Mouse (Mus musculus) forebrain, embryonic 16.5 days (tissue): ENCODE data around the gene Olfr411. TPM values are rescaled to one million over a fixed set of nuclear protein-coding genes. Genes with fewer than 3 reads are reported as not detected.

Experiments used
- ATAC-seq: fragments of 200-750 bp; cut with Nextera tagmentation; 2 replicates; pipeline ENCODE4 v1.8.0; 2017; ENCODE audit warnings: mild to moderate bottlenecking, moderate library complexity
- H3K27ac ChIP-seq: fragments of 300-500 bp; sonication (generic); 2 replicates; pipeline ENCODE4 v1.5.1; 2014; ENCODE audit warnings: low read length, control low read depth
- H3K27me3 ChIP-seq: fragments of 300-500 bp; sonication (generic); replicated peaks from 2 replicates; pipeline ENCODE4 v1.6.1; 2014; ENCODE audit warnings: low read length; ENCODE audit not compliant: control insufficient read depth, insufficient read depth
- H3K36me3 ChIP-seq: fragments of 300-500 bp; sonication (generic); 2 replicates; pipeline ENCODE4 v1.6.1; 2014; ENCODE audit not compliant: control insufficient read depth, insufficient read depth
- H3K4me1 ChIP-seq: fragments of 300-500 bp; sonication (generic); replicated peaks from 2 replicates; pipeline ENCODE4 v1.6.1; 2014; ENCODE audit warnings: low read length; ENCODE audit not compliant: control insufficient read depth, insufficient read depth
- H3K4me2 ChIP-seq: fragments of 300-500 bp; sonication (generic); 2 replicates; pipeline ENCODE4 v1.6.1; 2014; ENCODE audit warnings: mild to moderate bottlenecking, low read length, control low read depth
- H3K4me3 ChIP-seq: fragments of 300-500 bp; sonication (generic); replicated peaks from 2 replicates; pipeline ENCODE4 v1.5.1; 2014; ENCODE audit warnings: mild to moderate bottlenecking, low read length, control low read depth
- H3K9ac ChIP-seq: fragments of 300-500 bp; sonication (generic); replicated peaks from 2 replicates; pipeline ENCODE4 v1.6.1; 2014; ENCODE audit warnings: low read depth, low read length, control low read depth
- H3K9me3 ChIP-seq: fragments of 300-500 bp; sonication (generic); 2 replicates; pipeline ENCODE4 v1.6.1; 2016; ENCODE audit warnings: low read length; ENCODE audit not compliant: control insufficient read depth
- WGBS: fragments of 180-500 bp; shearing (Covaris S2); extraction: QIAGEN DNeasy Blood & Tissue Kit; methylation state at CpG from one replicate; pipeline ENCODE4 v1.1.7; 2014; 5-methylcytosine and 5-hydroxymethylcytosine counted together
- polyA plus RNA-seq: library from polyadenylated mRNA; unstranded; fragments of >200 nt; fragmentation: Nextera tagmentation; extraction: Ambion mirVana; gene quantifications from 2 replicates; pipeline ENCODE4 v1.2.1, GENCODE M21; 2015

Gene Olfr411
- not detected in 2 replicates for polyA plus RNA-seq

GRCm38 (mm10) chr11:74352550-74352949 lies at the start of gene Olfr411:
TSS of gene Olfr411 (minus strand) at chr11:74352650.
- WGBS, result 77% methylated on average over 3 of the region's 3 CpGs
- ATAC-seq, result no peak

GRCm38 (mm10) chr11:74402126-74402525 lies 49.7 kb upstream of the Olfr411 start:
- Histone ChIP-seq H3K9me3 (no peaks in the 10 kb centered on the region), H3K4me3 (no peak overlapping the region), H3K4me1 (no peaks in the 10 kb centered on the region), H3K27ac (no peak overlapping the region), H3K36me3 (no peaks in the 10 kb centered on the region), H3K9ac (no peak overlapping the region), H3K27me3 (no peaks in the 10 kb centered on the region), H3K4me2 (no peak overlapping the region)
- WGBS, result 41% methylated on average over 2 of the region's 2 CpGs
- ATAC-seq, result peak; percentile 47

More at GRCm38 (mm10) chr11:74352550-74352949, at the start of gene Olfr411:
- no peaks in the 10 kb centered on the region for H3K9me3 ChIP-seq
- H3K27me3 ChIP-seq, result no peaks in the 10 kb centered on the region
- H3K4me2 ChIP-seq, result no peak within 1 kb of the TSS
- H3K4me3 ChIP-seq, result no peak within 1 kb of the TSS
- no peak within 1 kb of the TSS for H3K9ac ChIP-seq
- H3K27ac ChIP-seq, result no peak within 1 kb of the TSS
- no peaks in the 10 kb centered on the region for H3K4me1 ChIP-seq
- H3K36me3 ChIP-seq, result no peaks in the 10 kb centered on the region

- Histone ChIP-seq H3K4me2 (no peak overlapping the region), H3K4me3 (no peak overlapping the region), H3K9ac (no peak overlapping the region), H3K27me3 (no peaks in the 10 kb centered on the region), H3K9me3 (no peaks in the 10 kb centered on the region), H3K36me3 (no peaks in the 10 kb centered on the region), H3K4me1 (peaks cover 6% of the 10 kb centered on the region), H3K27ac (no peak overlapping the region)
- no peak for ATAC-seq
- WGBS, result 90% methylated on average over 18 of the region's 18 CpGs
Measured at GRCm38 (mm10) chr11:74395583-74395982, 43.1 kb upstream of the Olfr411 start.

- H3K27me3 ChIP-seq, result no peaks in the 10 kb centered on the region
- H3K9me3 ChIP-seq, result no peaks in the 10 kb centered on the region
- H3K9ac ChIP-seq, result no peak overlapping the region
- H3K4me3 ChIP-seq, result no peak overlapping the region
- no peak overlapping the region for H3K27ac ChIP-seq
- no peaks in the 10 kb centered on the region for H3K36me3 ChIP-seq
- ATAC-seq, result peak; percentile 55; the same call in 1 of the 2 replicates
- no peak overlapping the region for H3K4me2 ChIP-seq
- H3K4me1 ChIP-seq, result peaks cover 6% of the 10 kb centered on the region
- 37% methylated on average over 5 of the region's 5 CpGs for WGBS
Measured at GRCm38 (mm10) chr11:74393489-74393888, 41.0 kb upstream of the Olfr411 start.

- H3K36me3 ChIP-seq, result 0 out of 2 replicates have a peak, but pooled peaks cover 2% of the 10 kb centered on the region
- no peak overlapping the region for H3K4me2 ChIP-seq
- peaks cover 6% of the 10 kb centered on the region for H3K4me1 ChIP-seq
- H3K9ac ChIP-seq, result no peak overlapping the region
- 77% methylated on average over 6 of the region's 6 CpGs for WGBS
- H3K9me3 ChIP-seq, result no peaks in the 10 kb centered on the region
- H3K27ac ChIP-seq, result no peak overlapping the region
- no peak for ATAC-seq
- H3K4me3 ChIP-seq, result no peak overlapping the region
- H3K27me3 ChIP-seq, result no peaks in the 10 kb centered on the region
Measured at GRCm38 (mm10) chr11:74392903-74393302, 40.5 kb upstream of the Olfr411 start.

GRCm38 (mm10) chr11:74391899-74392298 lies 39.4 kb upstream of the Olfr411 start:
- H3K4me2 ChIP-seq, result no peak overlapping the region
- 0 out of 2 replicates have a peak, but pooled peaks cover 2% of the 10 kb centered on the region for H3K36me3 ChIP-seq
- H3K4me3 ChIP-seq, result no peak overlapping the region
- ATAC-seq, result no peak
- 94% methylated on average over 11 of the region's 11 CpGs for WGBS
- no peak overlapping the region for H3K27ac ChIP-seq
- H3K9me3 ChIP-seq, result no peaks in the 10 kb centered on the region
- H3K9ac ChIP-seq, result no peak overlapping the region
- no peaks in the 10 kb centered on the region for H3K27me3 ChIP-seq
- peaks cover 6% of the 10 kb centered on the region for H3K4me1 ChIP-seq

- no peak overlapping the region for H3K27ac ChIP-seq
- no peak overlapping the region for H3K4me2 ChIP-seq
- H3K4me3 ChIP-seq, result no peak overlapping the region
- WGBS, result 88% methylated on average over 5 of the region's 5 CpGs
- H3K36me3 ChIP-seq, result 0 out of 2 replicates have a peak, but pooled peaks cover 2% of the 10 kb centered on the region
- no peaks in the 10 kb centered on the region for H3K9me3 ChIP-seq
- H3K4me1 ChIP-seq, result no peaks in the 10 kb centered on the region
- H3K9ac ChIP-seq, result no peak overlapping the region
- H3K27me3 ChIP-seq, result no peaks in the 10 kb centered on the region
- ATAC-seq, result no peak
Measured at GRCm38 (mm10) chr11:74387203-74387602, 34.8 kb upstream of the Olfr411 start.

GRCm38 (mm10) chr11:74385674-74386073 lies 33.2 kb upstream of the Olfr411 start:
- Histone ChIP-seq H3K9me3 (no peaks in the 10 kb centered on the region), H3K36me3 (0 out of 2 replicates have a peak, but pooled peaks cover 2% of the 10 kb centered on the region), H3K4me2 (no peak overlapping the region), H3K4me1 (no peaks in the 10 kb centered on the region), H3K27me3 (no peaks in the 10 kb centered on the region), H3K27ac (no peak overlapping the region), H3K4me3 (no peak overlapping the region), H3K9ac (no peak overlapping the region)
- no peak for ATAC-seq
- WGBS, result 72% methylated on average over 9 of the region's 9 CpGs

- Histone ChIP-seq H3K4me1 (no peaks in the 10 kb centered on the region), H3K27ac (no peak overlapping the region), H3K4me3 (no peak overlapping the region), H3K4me2 (no peak overlapping the region), H3K9me3 (no peaks in the 10 kb centered on the region), H3K27me3 (no peaks in the 10 kb centered on the region), H3K9ac (no peak overlapping the region), H3K36me3 (no peaks in the 10 kb centered on the region)
- ATAC-seq, result no peak
- WGBS, result 72% methylated on average over 4 of the region's 4 CpGs
Measured at GRCm38 (mm10) chr11:74379166-74379873, 26.9 kb upstream of the Olfr411 start.
